Mouse (Mus musculus) left cerebral cortex, adult 8-10 months (tissue): ENCODE data around the gene Dnah11. TPM values are rescaled to one million over a fixed set of nuclear protein-coding genes. Genes with fewer than 3 reads are reported as not detected.
"Not testable (repeated sequence)": the region's sequence is repeated elsewhere in the genome, so short reads cannot be mapped to it uniquely, and the experiment has no call there.

Experiments used
- DNase-seq, 2 experiments: peaks; one replicate each; pipeline ENCODE4 v3.0.0; 2022; ENCODE audit warnings: low spot score in 2 of 2
- total RNA-seq, 4 experiments: library from RNA; stranded (reverse); gene quantifications; 2 replicates each; pipeline ENCODE4 v1.2.4; 2022

The Dnah11 gene
- total RNA-seq, 4 experiments from 2014 or later: 0.66 to 1.9 (median 1.3) TPM

DNA sequence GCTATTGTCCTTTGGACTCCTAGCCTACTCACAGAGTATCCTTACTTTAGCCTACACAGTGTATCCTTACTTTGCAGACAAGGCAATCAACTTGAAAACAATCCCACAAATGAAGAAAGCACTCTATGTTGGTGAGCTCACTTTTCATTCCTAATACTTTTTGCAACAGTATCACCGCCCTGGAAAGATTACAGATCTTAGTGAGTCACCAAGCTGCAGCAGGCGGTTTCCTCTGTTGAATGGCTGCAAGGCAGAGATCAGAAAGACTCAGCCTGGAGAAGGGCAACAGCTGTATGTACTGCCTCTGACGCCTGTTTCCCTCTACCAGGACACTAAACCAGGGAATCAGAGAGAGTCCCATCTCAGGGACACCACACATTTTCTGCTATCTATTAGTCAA, 218.5 kb downstream of the Dnah11 start:
- DNase-seq: no peak

GRCm38 (mm10) chr12:117973712-117974111, 225.1 kb downstream of the Dnah11 start:
- DNase-seq: no peak

DNA sequence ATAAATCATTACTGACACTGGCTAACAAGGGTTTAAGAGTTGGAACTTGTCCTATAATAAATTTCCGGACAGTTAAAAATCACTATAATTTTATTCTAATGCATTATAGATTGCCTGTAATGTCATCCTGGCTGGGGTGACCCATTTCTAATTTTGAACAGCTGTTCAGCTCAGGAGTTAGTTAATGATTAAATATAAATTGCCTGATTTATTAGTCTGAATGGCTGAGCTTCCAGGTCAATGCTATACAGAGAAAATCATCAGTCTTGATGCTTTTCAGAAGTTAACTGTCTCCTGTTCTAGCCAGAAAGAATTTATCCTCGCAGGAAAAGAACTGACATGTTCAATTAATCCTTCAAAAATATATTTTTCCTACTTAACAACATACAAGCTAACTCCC, 236.1 kb downstream of the Dnah11 start:
- DNase-seq: no peak

- no peak for DNase-seq
These were observed 239.6 kb downstream of the Dnah11 start for GRCm38 (mm10) chr12:117959213-117959612.

DNA sequence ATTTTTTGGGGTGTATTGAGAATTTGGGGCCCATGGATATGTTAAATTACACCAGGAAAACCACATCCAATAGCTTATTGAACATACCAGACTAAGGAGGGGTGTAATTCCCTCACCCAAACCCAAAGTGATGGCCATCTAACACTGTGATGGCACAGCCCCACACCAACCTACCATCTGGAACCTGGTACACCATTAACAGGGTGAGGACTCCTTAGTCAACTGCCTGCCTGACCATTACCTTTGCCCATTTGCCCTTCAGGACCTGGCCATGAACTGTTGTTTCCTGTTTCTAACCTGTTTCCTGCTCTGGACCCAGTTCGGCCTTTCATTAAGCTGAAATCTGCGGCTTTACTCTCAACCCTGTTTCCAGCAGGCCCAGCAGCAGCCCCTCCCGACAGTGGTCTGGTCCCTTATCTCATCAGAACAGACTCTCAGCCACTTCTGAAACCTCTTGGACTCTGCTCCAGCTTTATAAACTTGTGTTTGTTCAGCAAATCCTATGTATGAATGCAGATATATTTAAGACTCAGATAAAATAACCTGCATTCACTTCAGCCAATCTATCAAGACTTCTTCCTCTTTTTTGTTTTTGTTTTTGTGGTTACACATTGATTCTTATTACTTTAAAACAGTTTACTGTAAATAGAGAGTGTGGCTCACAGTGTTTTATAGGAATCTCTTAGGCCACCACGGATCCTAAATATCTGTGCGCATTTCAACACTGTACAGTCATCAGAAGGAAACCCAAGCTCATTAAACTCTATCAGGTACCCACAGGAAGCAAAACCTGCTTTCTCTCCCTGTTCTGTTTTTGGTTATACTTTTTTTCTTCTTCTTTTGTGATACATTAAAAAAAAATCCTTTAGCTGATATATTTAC, 251.8 kb downstream of the Dnah11 start:
- no peak for DNase-seq

GRCm38 (mm10) chr12:117941947-117942346, 256.9 kb downstream of the Dnah11 start:
- no peak for DNase-seq

GRCm38 (mm10) chr12:117938214-117938613, 260.6 kb downstream of the Dnah11 start:
- no peak for DNase-seq

- no peak for DNase-seq
These were observed 266.8 kb downstream of the Dnah11 start for GRCm38 (mm10) chr12:117932026-117932425.

GRCm38 (mm10) chr12:117929768-117930167, 269.1 kb downstream of the Dnah11 start:
- DNase-seq: no peak

DNA sequence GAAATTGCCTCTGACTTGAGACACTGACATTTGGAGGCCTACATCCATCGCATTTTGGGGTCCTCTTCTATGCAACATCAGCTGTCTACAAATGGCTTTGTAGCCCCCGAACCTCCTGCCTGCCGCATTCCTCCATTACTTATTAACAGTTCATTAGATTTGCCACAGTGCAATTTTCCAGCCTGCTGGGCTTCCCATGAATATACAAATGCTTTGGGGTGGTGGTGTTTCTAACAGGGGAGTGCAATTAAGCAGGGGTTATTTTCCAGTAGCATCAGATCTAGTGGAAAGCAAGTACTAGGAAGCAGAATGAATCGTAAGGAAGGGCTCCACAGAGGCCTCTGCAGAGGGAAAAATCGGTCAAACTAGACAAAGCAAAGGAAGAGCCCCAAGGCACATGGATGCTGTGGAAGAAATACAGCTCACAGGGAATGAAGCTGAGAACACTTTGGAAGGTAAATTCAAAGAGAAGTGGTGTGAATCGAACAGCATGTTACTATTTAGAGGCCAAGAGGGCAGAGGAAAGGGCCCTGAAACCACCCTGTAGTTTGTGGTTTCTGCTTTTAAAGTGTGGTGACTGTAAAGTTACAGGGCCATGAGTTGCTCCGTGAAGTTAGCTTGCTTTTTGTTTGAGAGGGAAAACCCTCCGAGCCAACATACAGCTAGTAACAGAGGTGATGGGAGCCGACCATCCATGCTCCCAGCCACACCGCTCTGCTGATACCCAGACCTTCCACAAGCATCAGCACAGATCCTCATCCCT, 282.8 kb downstream of the Dnah11 start:
- DNase-seq: no peak

DNA sequence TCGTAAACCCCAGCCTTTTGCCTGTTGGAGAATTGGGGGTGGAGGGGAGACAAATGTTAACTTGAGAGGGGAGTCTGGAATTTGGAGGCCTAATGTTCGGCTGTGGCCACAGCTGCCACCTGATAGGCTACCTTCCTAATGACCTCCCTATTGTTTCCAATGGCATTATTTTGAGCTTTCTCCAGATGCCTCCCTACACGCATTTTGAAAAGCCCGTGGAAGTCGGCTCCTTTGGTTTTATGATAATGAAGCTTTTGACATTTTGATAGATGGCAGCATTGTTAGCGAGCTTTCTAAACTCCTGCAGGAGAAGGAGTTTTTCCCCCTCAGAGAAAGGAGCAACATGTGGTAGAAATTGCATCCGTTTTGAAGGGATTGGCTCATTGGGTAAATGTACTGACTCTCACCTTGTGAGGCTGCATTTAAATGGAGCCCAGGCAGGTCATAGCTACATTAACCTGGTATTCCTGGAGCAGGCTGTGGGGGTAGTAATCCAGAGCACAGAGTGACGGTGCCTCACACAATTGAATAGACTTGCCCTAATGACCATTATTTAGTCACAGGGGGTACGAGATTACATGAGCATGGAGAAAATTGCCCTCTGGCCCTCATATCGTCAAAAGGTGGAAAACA, 284.1 kb downstream of the Dnah11 start:
- DNase-seq: no peak

DNA sequence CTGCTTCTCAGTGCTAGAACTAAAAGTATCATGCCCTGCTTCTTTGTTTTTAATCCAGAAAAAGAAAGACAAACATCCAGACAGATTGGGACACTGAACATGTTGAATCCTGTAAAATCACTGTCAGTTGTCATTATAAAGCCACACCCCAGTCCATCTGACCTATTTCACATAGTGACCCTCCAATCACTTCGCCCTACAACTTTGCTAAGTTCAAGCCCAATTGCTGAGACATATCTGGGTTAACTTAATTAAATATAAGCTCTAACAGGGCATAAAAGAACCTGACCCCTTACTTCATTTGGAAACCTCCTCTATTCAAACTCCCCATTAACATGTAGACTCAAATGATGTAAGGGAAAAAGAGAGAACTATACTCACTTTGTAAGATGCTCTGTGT, 287.4 kb downstream of the Dnah11 start:
- DNase-seq: no peak

DNA sequence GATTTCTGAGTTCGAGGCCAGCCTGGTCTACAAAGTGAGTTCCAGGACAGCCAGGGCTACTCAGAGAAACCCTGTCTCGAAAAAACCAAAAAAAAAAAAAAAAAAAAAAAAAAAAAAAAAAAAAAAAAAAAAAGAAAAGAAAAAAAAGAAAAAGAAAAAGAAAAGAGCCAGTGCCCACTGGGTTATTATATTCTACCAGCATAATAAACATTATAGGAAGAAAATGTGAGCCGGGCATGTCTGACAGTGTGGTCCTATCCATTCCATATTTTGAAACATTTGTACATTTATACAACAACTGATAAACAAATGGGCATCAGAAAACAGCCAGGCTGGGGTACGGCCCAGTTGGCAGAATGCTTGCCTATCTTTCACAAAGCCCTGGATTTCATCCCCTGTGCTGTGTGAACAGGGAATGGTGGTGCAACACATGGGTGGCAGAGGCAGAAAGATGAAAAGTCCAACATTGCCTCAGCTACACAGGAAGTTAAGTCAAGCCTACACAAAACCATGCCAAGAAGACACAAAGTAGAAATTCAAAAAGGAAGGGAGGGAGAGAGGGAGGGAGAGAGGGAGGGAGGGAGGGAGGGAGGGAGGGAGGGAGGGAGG, 293.5 kb downstream of the Dnah11 start:
- DNase-seq: not testable (repeated sequence)

- peak in 1 of 2 experiments; percentile 18 for DNase-seq
These were observed 295.2 kb downstream of the Dnah11 start for GRCm38 (mm10) chr12:117903671-117904070.

DNA sequence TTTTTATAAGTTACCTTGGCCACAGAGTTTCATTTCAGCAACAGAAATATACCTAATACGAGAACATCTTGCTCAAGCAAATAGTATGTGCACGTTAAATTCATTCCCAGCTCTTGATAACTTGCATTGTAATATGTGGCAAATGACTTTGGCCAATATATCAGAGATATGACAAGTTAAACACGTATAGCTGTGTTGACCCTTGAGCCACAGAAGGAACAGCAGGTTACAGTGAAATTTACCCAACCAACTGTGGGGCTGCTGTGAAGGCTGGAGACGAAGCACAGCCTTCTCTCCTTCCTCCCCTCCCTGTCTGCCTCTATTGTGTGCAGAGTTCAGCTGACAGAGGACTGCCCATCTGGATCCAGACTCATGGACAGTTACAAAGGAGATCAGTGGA, 297.5 kb downstream of the Dnah11 start:
- not testable (repeated sequence) for DNase-seq

- not testable (repeated sequence) for DNase-seq
These were observed 298.0 kb downstream of the Dnah11 start for GRCm38 (mm10) chr12:117900798-117901197.

DNA sequence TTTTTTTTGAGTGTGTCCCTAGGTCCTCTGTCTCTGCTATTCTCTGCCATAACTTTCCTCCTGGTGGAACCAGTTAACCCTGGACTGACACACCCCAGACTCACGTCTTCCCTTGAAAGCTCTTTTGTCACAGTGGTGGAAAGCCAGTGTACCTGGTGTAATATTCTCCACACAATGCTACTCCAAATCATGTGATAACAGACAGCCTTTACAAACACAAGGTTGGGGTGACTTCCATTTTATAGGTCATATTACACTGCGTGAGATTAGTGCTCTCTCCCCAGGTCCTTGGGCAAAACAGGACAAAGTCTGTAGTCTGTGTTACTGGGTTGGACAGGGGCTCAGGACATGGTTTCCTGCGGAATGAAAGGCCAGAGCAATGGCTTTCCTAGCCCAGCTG, 311.4 kb downstream of the Dnah11 start:
- DNase-seq: no peak

- no peak for DNase-seq
These were observed 314.2 kb downstream of the Dnah11 start for GRCm38 (mm10) chr12:117884627-117885026.

DNA sequence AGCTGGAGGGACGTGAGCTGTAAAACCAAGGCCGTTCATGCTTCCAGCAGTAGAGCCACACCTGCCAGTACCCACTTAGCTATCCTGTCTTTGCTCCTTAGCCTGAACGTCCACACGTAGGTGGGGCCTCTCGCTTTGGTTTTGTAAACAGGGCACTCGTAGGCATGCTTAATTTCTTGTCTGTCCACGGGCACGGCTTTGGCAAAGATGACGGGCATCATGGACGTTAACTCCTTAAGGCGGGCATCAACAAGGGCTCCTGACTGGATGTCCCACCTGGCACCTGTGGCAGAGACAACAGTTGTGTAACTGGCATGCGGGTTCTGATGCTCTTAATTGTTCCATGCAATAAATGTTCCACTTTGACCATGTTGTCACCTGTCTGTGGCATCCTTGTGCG, 320.5 kb downstream of the Dnah11 start:
- no peak for DNase-seq

DNA sequence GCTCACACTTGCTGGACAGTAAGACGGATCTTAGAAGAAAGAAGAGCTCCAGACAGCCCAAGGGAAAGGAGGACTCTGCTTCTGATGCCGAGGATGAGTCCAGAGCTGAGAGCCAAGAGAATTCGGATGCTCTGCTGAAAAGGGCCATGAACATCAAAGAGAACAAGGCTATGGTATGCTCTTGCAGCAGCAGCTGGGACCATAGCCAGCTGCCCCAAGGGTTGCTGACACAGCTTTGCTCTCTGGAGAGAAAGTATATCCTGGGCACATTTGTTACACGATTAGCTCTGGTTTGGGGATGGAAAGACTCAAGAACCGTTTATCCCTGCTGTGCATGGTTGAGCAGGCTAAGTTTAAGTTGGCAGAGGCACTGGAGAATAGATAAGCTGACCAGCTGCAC, 326.6 kb downstream of the Dnah11 start:
- DNase-seq: no peak

DNA sequence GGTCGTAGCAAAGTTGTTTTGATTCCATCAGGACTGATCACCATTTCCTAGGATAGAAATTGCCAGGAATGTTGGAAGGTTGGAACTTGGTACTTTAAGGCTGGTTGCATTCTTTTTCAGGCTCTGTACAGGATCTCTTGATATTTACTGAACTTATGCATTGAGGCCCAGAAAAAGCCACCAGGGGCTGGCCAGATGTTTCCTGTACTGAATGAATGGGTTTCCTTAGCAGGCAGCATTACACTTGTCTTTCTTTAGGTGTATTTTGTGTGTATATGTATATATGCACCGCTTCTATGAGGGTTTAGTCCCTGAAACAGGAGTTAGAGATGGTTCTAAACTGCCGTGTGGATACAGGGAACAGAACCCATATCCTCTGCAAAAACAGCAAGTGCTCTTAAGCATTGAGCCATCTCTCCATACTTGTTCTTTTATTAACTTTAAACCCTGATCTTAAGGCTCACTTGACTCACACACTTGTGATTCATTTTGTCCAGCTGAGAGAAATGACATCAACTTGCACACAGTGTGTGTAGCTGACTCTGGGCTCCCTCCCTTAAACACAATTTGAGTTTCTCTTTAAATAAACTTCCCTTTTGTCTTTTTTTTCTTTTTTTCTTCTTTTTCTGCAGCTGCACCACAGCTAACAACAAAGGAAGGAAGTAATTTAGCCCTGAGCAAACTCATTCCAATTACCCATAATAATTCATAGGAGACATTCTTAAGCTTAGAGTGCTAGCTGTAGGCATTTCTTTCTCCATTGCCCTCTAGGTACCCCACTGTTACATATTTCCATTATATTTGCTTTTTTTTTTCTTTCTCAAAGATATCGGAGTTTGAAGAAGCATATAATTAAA, 330.9 kb downstream of the Dnah11 start:
- DNase-seq: no peak
